Mouse (Mus musculus) liver, adult (tissue): ENCODE data around the gene Zbtb3.

Source experiments
- GATA4 ChIP-seq: IDR thresholded peaks from 2 replicates; pipeline ENCODE4 v1.6.1; 2014; ENCODE audit warnings: mild to moderate bottlenecking, low read length; ENCODE audit not compliant: insufficient replicate concordance

The Zbtb3 gene

DNA sequence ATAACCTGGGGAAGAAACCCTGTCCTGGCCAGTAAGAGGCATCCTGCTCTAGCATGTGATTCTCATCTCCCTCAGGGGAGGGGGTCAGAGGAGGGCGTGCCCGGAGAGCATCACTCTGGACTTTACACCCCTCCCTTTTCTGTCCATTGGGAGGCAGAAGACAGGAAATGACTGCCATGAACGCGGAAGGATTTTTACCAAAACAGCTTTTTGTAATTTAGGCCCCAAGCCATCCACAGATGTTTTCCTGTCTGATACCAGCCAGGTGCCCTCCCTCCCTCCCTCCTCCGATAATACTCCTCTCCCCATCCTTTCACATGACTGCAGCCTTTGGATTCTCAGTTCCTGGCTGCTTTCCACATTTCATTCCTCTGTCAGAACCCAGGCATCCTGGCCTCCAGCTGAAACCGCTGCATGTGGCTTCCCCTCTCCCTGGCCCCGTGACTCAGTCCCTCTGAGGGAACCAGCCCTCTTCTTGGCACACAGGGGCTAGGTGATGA is 48.1 kb downstream of the Zbtb3 start, which contains the start of gene Lrrn4cl:
TSS of gene Lrrn4cl (plus strand) at position 367 of the 500 bp plus-strand sequence.
- no peak for TF ChIP-seq GATA4

DNA sequence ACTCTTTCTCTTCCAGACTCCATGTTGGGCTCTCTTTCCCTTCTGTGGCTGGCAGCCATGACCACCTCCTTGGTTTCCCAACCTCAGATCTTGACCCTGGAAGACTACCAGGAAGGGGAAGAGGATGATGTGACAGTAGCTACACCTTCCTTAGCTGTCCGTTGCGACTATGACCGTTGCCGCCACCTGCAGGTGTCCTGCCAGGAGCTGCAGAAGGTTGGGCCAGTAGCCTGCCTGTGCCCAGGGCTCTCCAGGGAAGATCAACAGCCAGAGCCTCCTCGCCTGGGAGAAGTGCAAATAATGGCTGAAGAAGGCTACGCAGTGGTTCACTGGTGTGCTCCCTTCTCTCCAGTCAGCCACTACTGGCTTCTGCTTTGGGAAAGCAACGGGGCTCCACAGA is 49.3 kb downstream of the Zbtb3 start:
- no peak for TF ChIP-seq GATA4

DNA sequence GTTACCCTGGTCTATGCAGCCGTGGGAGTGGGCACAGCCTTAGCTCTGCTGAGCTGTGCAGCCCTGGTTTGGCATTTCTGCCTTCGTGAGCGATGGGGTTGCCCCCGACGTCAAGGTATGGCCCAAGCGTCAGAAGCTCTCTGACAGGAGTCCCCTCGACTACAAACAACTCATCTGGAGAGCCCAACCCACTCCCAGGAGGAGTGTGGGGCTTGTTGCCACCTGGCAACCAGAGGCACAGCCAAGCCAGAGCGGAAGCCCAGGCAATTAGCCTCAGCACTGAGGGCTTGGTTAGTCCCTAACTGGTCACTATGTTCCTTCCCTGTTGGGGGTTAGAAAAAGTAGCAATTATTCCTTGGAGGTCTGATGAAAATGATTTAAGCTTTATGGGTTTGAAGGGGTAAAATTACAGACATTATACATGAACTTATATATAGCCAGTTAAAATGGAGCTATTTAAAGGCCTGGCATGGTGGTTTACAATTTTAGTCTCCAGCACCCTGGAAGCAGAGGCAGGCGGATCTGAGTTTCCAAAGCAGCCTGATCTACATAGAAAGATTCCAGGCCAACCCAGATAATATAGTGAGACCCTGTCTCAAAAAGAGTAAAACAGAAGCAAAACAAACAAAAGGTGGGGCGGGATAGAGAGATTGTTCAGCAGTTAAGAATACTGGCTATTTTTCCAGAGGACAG is 50.0 kb downstream of the Zbtb3 start:
- no peak for TF ChIP-seq GATA4

DNA sequence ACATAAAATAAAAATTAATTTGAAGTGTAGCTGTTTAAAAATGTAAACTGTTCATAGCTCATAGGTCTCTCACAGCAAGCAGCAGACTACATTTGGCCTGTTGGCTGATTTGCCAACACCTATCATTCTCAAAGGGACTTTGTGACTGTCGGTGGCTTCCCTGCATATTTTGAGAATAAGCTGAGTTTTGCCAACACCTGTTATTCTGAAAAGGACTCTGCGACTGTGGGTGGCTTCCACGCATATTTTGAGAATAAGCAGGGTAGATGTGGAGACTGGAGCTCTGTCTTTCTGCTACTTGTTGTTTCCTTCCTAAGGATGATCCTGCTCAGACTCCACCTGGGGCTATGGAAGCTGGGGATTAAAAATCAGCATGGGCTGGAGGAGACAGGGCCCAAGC is 50.8 kb downstream of the Zbtb3 start:
- TF ChIP-seq GATA4 = no peak
